Mouse (Mus musculus) adrenal gland, adult 18-20 months (tissue): Measurements from ENCODE around the gene Olfr224. TPM values are rescaled to one million over a fixed set of nuclear protein-coding genes. Genes with fewer than 3 reads are reported as not detected.
A peak's percentile ranks its signal among the peaks of the same experiment; 100 is the strongest.

Experiments
- DNase-seq, 2 experiments: peaks; one replicate each; pipeline ENCODE4 v3.0.0; 2021 to 2022; ENCODE audit warnings: low spot score in 2 of 2
- total RNA-seq, 2 experiments: library from RNA; stranded (reverse); gene quantifications; 1 replicate in 1 of 2; 2 replicates in 1 of 2; pipeline ENCODE4 v1.2.3; 2021

Gene Olfr224
- total RNA-seq, 2 experiments from 2014 or later, result not detected

DNA sequence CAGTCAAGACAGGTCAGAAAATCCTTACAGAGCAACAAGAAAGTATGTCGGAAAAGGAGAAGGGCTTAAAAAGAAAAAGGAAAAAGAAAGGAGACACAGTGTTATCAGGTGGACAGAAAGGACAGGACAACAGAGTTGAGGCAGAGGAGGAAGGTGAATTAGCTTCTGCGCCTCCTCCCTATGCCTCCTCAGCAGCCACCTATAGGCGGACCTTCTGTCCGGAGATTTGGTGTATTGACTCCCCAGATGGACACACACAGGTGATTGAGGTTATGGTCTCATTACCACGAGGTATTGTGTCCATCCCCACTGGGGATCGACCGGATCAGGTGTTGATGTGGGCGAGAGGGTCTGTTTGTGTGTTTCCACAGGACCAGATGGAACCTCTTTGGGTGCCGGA, 50.6 kb downstream of the Olfr224 start:
- DNase-seq, result peak; percentile 14 to 33

DNA sequence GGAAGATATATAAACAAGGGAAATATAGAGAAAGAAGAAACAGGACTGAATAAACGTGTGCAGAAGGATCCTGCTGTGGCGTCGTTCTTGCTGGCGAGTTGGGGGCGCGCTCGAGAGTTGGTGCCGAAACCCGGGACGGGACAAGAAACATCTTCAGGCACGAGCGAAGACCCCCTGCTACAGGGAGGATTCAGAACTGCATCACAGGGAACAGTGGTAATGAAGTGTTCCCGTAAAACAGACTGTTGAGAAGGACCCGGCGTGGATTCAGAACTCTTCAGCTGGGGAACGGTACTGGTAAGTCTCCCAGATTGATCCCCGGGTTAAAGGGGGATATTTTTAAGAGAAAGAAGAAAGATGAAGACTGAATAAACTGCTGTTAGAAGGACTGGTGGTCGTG, 51.4 kb downstream of the Olfr224 start:
- DNase-seq, result peak; percentile 64 to 79

Other genes starting within 250 kb of the Olfr224 start
- 10 to 100 TPM; 48.7 to 58.7 TPM for gene Zfp672, start 240.2 kb downstream of the Olfr224 start, total RNA-seq
- 10 to 100 TPM; 38.5 to 39.3 TPM for gene Sh3bp5l, start 239.8 kb downstream of the Olfr224 start, total RNA-seq
- gene Lypd8, start 191.5 kb downstream of the Olfr224 start, total RNA-seq, result not detected
- gene 1810065E05Rik, start 149.4 kb downstream of the Olfr224 start, total RNA-seq, result not detected
- not detected for gene Gm12253, start 138.0 kb downstream of the Olfr224 start, total RNA-seq
- not detected for gene Lypd9, start 117.6 kb downstream of the Olfr224 start, total RNA-seq
- not detected for gene Olfr30, start 108.3 kb downstream of the Olfr224 start, total RNA-seq
- gene Olfr332, start 78.0 kb downstream of the Olfr224 start, total RNA-seq, result not detected
- not detected for gene Olfr331, start 68.0 kb downstream of the Olfr224 start, total RNA-seq
- under 1 TPM in 1 of 2 experiments, not detected in 1; 0.50 TPM for gene Olfr330, start 35.7 kb downstream of the Olfr224 start, total RNA-seq
- under 1 TPM in 1 of 2 experiments, not detected in 1; 0.63 TPM for gene Olfr329-ps, start 24.1 kb downstream of the Olfr224 start, total RNA-seq
- gene Olfr328, start 14.9 kb downstream of the Olfr224 start, total RNA-seq, result under 1 TPM in 1 of 2 experiments, not detected in 1; 0.13 TPM
- gene Olfr325, start 7.2 kb upstream of the Olfr224 start, total RNA-seq, result not detected
- not detected for gene Olfr324, start 24.6 kb upstream of the Olfr224 start, total RNA-seq
- gene 2210407C18Rik, start 45.5 kb upstream of the Olfr224 start, total RNA-seq, result not detected
- gene Olfr323, start 59.9 kb upstream of the Olfr224 start, total RNA-seq, result not detected
- gene Trim58, start 69.9 kb upstream of the Olfr224 start, total RNA-seq, result not detected
- gene Olfr322, start 88.2 kb upstream of the Olfr224 start, total RNA-seq, result not detected
- not detected for gene Olfr320, start 110.5 kb upstream of the Olfr224 start, total RNA-seq
- gene Olfr319, start 128.6 kb upstream of the Olfr224 start, total RNA-seq, result not detected
- gene Olfr318, start 153.5 kb upstream of the Olfr224 start, total RNA-seq, result not detected
- gene Olfr317, start 168.7 kb upstream of the Olfr224 start, total RNA-seq, result not detected
- not detected for gene Olfr316, start 182.2 kb upstream of the Olfr224 start, total RNA-seq
- not detected for gene Olfr315, start 202.6 kb upstream of the Olfr224 start, total RNA-seq
- not detected for gene Olfr314, start 212.4 kb upstream of the Olfr224 start, total RNA-seq
- gene Fam183b, start 231.4 kb upstream of the Olfr224 start, total RNA-seq, result 1 to 10 TPM; 2.6 to 3.1 TPM
- gene Olfr313, start 244.4 kb upstream of the Olfr224 start, total RNA-seq, result not detected